ENCODE assay signal across 8 mouse cellular contexts in the genomic region with DNA sequence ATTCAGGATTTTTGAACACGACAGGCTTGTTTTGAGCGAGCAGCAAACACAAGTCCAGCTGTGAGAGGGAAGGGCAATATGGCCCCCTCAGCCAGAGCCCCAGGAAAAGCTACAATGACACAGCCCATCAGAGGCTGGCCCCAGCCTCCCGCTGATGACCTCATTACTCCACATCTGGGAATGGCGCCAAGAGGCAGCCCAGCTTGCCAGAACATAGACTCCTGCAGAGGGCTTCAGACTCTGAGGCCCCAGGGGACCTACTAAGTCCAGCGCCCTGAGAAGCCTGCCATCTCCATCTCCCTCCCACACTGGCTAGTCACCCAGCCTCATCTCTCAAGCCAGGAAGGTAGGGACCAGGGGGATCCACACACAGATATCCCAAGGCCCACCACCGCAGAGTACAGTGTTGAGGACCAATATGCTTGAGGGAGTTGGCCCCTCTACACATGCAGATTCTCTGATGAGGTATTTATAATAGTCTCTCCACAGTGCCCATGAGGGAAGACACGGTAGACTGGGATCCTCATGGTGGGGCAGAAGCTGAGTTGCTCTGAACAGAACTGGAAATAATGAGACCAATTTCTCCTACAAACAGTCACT.
DNase-seq lines count a peak whose midpoint lies in the region; ATAC-seq lines count a peak whose summit lies in the region.

No protein-coding gene starts in this region.

- peak; percentile 72 for DNase-seq in hindbrain, embryonic 14.5 days (ENCODE audit: low spot score)
- DNase-seq in hindbrain, embryonic 10.5 days (ENCODE audit: low spot score), result no peak
- DNase-seq in cerebellum, postnatal 25 days, result peak; percentile 63 to 71
- DNase-seq in heart, adult 8-10 months (ENCODE audit: low spot score), result peak; percentile 93
- DNase-seq in ovary, postnatal 14 days (ENCODE audit: low spot score), result peak; percentile 88
- DNase-seq in embryo, embryonic 10 days (ENCODE audit: low spot score), result no peak

- H3K4me1 ChIP-seq in hindbrain, embryonic 14.5 days (replicated peaks; ENCODE audit: control insufficient read depth, insufficient read depth, low read length), result peaks cover 12% of the 10 kb centered on the region
- peaks cover 37% of the 10 kb centered on the region for H3K4me1 ChIP-seq in hindbrain, embryonic 10.5 days (replicated peaks)
- peaks cover 16% of the 10 kb centered on the region; the same call in 1 of the 2 replicates for H3K4me1 ChIP-seq in kidney, embryonic 16.5 days (ENCODE audit: insufficient read depth, low read length)
- no peaks in the 10 kb centered on the region for H3K4me1 ChIP-seq in liver, embryonic 16.5 days (ENCODE audit: control insufficient read depth, low read depth, low read length)

- H3K4me3 ChIP-seq in hindbrain, embryonic 14.5 days (replicated peaks; ENCODE audit: low read length), result no peak overlapping the region
- H3K4me3 ChIP-seq in hindbrain, embryonic 10.5 days, result no peak overlapping the region
- H3K4me3 ChIP-seq in kidney, embryonic 16.5 days (ENCODE audit: low read length), result no peak overlapping the region
- no peak overlapping the region for H3K4me3 ChIP-seq in liver, embryonic 16.5 days (ENCODE audit: low read depth, low read length)

- no peak overlapping the region for H3K27ac ChIP-seq in hindbrain, embryonic 14.5 days
- H3K27ac ChIP-seq in hindbrain, embryonic 10.5 days, result no peak overlapping the region
- no peak overlapping the region for H3K27ac ChIP-seq in kidney, embryonic 16.5 days (ENCODE audit: low read length)
- H3K27ac ChIP-seq in liver, embryonic 16.5 days (ENCODE audit: low read length), result no peak overlapping the region

- no peaks in the 10 kb centered on the region for H3K27me3 ChIP-seq in hindbrain, embryonic 14.5 days (ENCODE audit: control insufficient read depth, insufficient read depth, low read length)
- peaks cover 10% of the 10 kb centered on the region; the same call in 1 of the 2 replicates for H3K27me3 ChIP-seq in hindbrain, embryonic 10.5 days (ENCODE audit: insufficient read depth, poor library complexity, severe bottlenecking)
- H3K27me3 ChIP-seq in kidney, embryonic 16.5 days (ENCODE audit: insufficient read depth, low read length), result no peaks in the 10 kb centered on the region
- H3K27me3 ChIP-seq in liver, embryonic 16.5 days (ENCODE audit: control insufficient read depth, insufficient read depth, low read depth, low read length), result no peaks in the 10 kb centered on the region

- H3K4me2 ChIP-seq in hindbrain, embryonic 14.5 days (replicated peaks), result no peak overlapping the region
- H3K4me2 ChIP-seq in kidney, embryonic 16.5 days (replicated peaks; ENCODE audit: low read depth, low read length), result no peak overlapping the region
- H3K4me2 ChIP-seq in liver, embryonic 16.5 days (ENCODE audit: low read depth, low read length), result no peak overlapping the region

- peak; percentile 43 for ATAC-seq in hindbrain, embryonic 14.5 days (ENCODE audit: low FRiP score)
- ATAC-seq in kidney, embryonic 16.5 days (ENCODE audit: low FRiP score, low TSS enrichment), result peak; percentile 85
- peak; percentile 43; the same call in 1 of the 2 replicates for ATAC-seq in liver, embryonic 16.5 days (ENCODE audit: low read depth)

- no peak overlapping the region for H3K9ac ChIP-seq in hindbrain, embryonic 14.5 days
- H3K9ac ChIP-seq in kidney, embryonic 16.5 days (replicated peaks; ENCODE audit: low read length), result no peak overlapping the region
- H3K9ac ChIP-seq in liver, embryonic 16.5 days (ENCODE audit: low read depth, low read length), result no peak overlapping the region

- WGBS in hindbrain, embryonic 14.5 days, result 63% methylated on average over 7 of the region's 7 CpGs
- 80% methylated on average over 7 of the region's 7 CpGs for WGBS in hindbrain, embryonic 10.5 days
- 59% methylated on average over 7 of the region's 7 CpGs for WGBS in kidney, embryonic 16.5 days
- WGBS in liver, embryonic 16.5 days (ENCODE audit: insufficient replicate concordance), result 56% methylated on average over 7 of the region's 7 CpGs

- no peaks in the 10 kb centered on the region for H3K9me3 ChIP-seq in hindbrain, embryonic 14.5 days (ENCODE audit: control insufficient read depth, low read length)
- H3K9me3 ChIP-seq in hindbrain, embryonic 10.5 days, result no peaks in the 10 kb centered on the region
- H3K9me3 ChIP-seq in kidney, embryonic 16.5 days (ENCODE audit: low read length), result no peaks in the 10 kb centered on the region
- H3K9me3 ChIP-seq in liver, embryonic 16.5 days (replicated peaks; ENCODE audit: control insufficient read depth, low read length), result no peaks in the 10 kb centered on the region

- no peaks in the 10 kb centered on the region for H3K36me3 ChIP-seq in hindbrain, embryonic 14.5 days (replicated peaks; ENCODE audit: control insufficient read depth, insufficient read depth)
- H3K36me3 ChIP-seq in hindbrain, embryonic 10.5 days, result no peaks in the 10 kb centered on the region
- H3K36me3 ChIP-seq in kidney, embryonic 16.5 days (ENCODE audit: insufficient read depth, low read length), result no peaks in the 10 kb centered on the region
- H3K36me3 ChIP-seq in liver, embryonic 16.5 days (ENCODE audit: control insufficient read depth, insufficient read depth), result no peaks in the 10 kb centered on the region

Comparison
In these comparisons a context has a peak if more than half of its experiments do, and no peak if none do; other contexts are left out.
1. DNase-seq: peak in hindbrain, embryonic 14.5 days (single experiment), cerebellum, postnatal 25 days (2 of 2), heart, adult 8-10 months (single experiment) and ovary, postnatal 14 days (single experiment); none in hindbrain, embryonic 10.5 days (single experiment) and embryo, embryonic 10 days (single experiment).
2. Peak in every context shown above with its lines, with median percentiles within 50 percentile points of each other: ATAC-seq.